In the genomic region with DNA sequence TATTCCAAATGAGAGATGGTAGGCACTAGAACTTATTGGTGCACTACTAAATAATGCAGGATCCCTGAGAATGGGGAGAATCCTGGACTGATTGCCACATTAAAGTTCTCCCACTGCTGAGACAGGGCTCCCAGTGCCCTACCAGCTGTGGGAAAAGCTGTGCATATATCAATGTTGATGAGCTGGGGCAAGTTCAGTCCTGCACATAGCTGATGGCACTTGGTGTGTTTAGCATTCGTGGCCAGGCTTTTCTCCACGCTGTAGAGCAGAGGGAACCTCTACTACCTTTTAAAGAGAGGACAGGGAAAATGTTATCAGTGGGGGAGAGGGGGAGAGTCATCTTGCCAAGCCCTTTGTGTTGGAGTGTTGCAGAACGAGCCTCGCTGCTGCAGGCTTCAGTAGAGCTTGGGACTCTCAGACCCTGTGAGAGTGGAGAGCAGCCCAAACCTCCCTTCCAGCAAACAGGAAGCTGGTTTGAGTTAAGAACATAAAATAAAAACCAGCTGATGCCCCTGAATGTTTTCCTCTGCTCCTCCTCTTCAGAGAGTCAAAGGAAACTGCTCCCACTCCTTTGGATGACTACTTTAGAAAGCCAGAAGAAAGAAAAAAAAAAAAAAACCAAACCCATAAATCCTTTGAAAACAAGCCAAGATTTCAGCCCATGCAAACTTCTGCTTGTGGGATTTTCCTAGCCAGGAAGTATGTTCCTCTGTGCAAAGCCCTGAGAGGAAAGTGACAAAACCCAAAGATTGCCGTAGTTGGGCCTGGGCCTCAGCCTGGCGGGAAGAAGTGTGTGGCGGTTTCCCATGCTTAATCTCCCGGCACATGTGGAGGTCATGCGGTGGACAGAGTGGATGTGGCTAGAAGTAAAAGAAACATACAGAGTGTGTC, we compare ENCODE assay signal across 8 mouse cellular contexts. TPM values are rescaled to one million over a fixed set of nuclear protein-coding genes. Genes with fewer than 3 reads are reported as not detected.
A peak's percentile ranks its signal among the peaks of the same experiment; 100 is the strongest.
DNase-seq lines count a peak whose midpoint lies in the region; ATAC-seq and TF ChIP-seq lines count a peak whose summit lies in the region.

No protein-coding gene starts in this region.

- H3K4me1 ChIP-seq in bone marrow macrophage, adult 2 months (ENCODE audit: control insufficient read depth, insufficient read depth, low read length) = peaks cover 36% of the 10 kb centered on the region
- peaks cover 26% of the 10 kb centered on the region for H3K4me1 ChIP-seq in heart, embryonic 12.5 days (replicated peaks)
- peaks cover 22% of the 10 kb centered on the region for H3K4me1 ChIP-seq in olfactory bulb, adult 2 months (ENCODE audit: control insufficient read depth, insufficient read depth, low read length)

- no peak for TF ChIP-seq CTCF in bone marrow macrophage, adult 2 months (IDR thresholded peaks at IDR 0.05; ENCODE audit: low read depth, low read length)
- TF ChIP-seq CTCF in olfactory bulb, adult 2 months (IDR thresholded peaks at IDR 0.05; ENCODE audit: insufficient read depth, low read depth, low read length) = no peak

- H3K4me2 ChIP-seq in heart, embryonic 12.5 days = no peak overlapping the region

- 0 out of 2 replicates have a peak, but pooled peaks cover 2% of the 10 kb centered on the region for H3K36me3 ChIP-seq in heart, embryonic 12.5 days

- 35% methylated on average over 9 of the region's 9 CpGs for WGBS in heart, embryonic 12.5 days
- 38% methylated on average over 9 of the region's 9 CpGs for WGBS in olfactory bulb, adult 2 months

- peak; percentile 48 for DNase-seq in 416B (ENCODE audit: low read depth)
- peak; percentile 60 for DNase-seq in kidney, postnatal 14 days
- no peak for DNase-seq in cerebellum, postnatal 10 days
- DNase-seq in layer of hippocampus, adult 8-10 months (ENCODE audit: low spot score in 2 of 2) = no peak
- no peak for DNase-seq in layer of hippocampus, postnatal 25 days (ENCODE audit: extremely low spot score in 1 of 2, low spot score in 1 of 2)

- no peak for TF ChIP-seq POLR2A in bone marrow macrophage, adult 2 months (IDR thresholded peaks at IDR 0.05; ENCODE audit: borderline replicate concordance, low read depth, low read length)
- TF ChIP-seq POLR2A in olfactory bulb, adult 2 months (IDR thresholded peaks at IDR 0.05; ENCODE audit: insufficient read depth, low read depth, low read length) = no peak

- no peaks in the 10 kb centered on the region for H3K27me3 ChIP-seq in heart, embryonic 12.5 days (replicated peaks)

- H3K27ac ChIP-seq in bone marrow macrophage, adult 2 months (ENCODE audit: insufficient read depth, low read depth, low read length) = peak overlapping the region; percentile 56
- H3K27ac ChIP-seq in heart, embryonic 12.5 days (ENCODE audit: poor library complexity, severe bottlenecking) = peak overlapping the region; percentile 72
- peak overlapping the region; percentile 29 for H3K27ac ChIP-seq in olfactory bulb, adult 2 months (ENCODE audit: insufficient read depth, low read depth, low read length)

- no peak overlapping the region for H3K4me3 ChIP-seq in bone marrow macrophage, adult 2 months (ENCODE audit: insufficient read depth, low read length)
- no peak overlapping the region for H3K4me3 ChIP-seq in heart, embryonic 12.5 days
- no peak overlapping the region for H3K4me3 ChIP-seq in olfactory bulb, adult 2 months (ENCODE audit: insufficient read depth, low read depth, low read length)

- H3K9me3 ChIP-seq in heart, embryonic 12.5 days (replicated peaks) = no peaks in the 10 kb centered on the region

- peak; percentile 49 for ATAC-seq in heart, embryonic 12.5 days (ENCODE audit: insufficient number of reproducible peaks, low FRiP score)

- H3K9ac ChIP-seq in heart, embryonic 12.5 days = no peak overlapping the region

RNA-seq across cellular contexts. Expression of a gene that starts 23.1 kb away (rescaled TPM):
- polyA plus RNA-seq in bone marrow macrophage, adult 2 months (2012; ENCODE audit: insufficient read depth, insufficient read length, missing spikeins) = 5.4 and 7.5 TPM in 2 replicates
- polyA plus RNA-seq in heart, embryonic 12.5 days (2016; fragmentation: Nextera tagmentation; extraction: Ambion mirVana) = 3.3 and 3.8 TPM in 2 replicates
- polyA plus RNA-seq in olfactory bulb, adult 2 months (2012; ENCODE audit: insufficient read depth, insufficient read length, low replicate concordance, missing spikeins) = not detected in 2 replicates
- 10 to 100 TPM; 38.0 to 56.3 (median 47.2) TPM for total RNA-seq in layer of hippocampus, adult 8-10 months (2022)
- total RNA-seq in layer of hippocampus, postnatal 25 days (2021) = 10 to 100 TPM; 41.3 to 51.0 TPM

RNA-seq across cellular contexts. Expression of a gene that starts 31.6 kb away (rescaled TPM):
- 2.4 and 2.8 TPM in 2 replicates for polyA plus RNA-seq in bone marrow macrophage, adult 2 months (2012; ENCODE audit: insufficient read depth, insufficient read length, missing spikeins)
- polyA plus RNA-seq in heart, embryonic 12.5 days (2016; fragmentation: Nextera tagmentation; extraction: Ambion mirVana) = 13.1 and 13.3 TPM in 2 replicates
- polyA plus RNA-seq in olfactory bulb, adult 2 months (2012; ENCODE audit: insufficient read depth, insufficient read length, low replicate concordance, missing spikeins) = not detected in 2 replicates
- total RNA-seq in layer of hippocampus, adult 8-10 months (2022) = 1 to 10 TPM; 3.6 to 5.7 (median 4.2) TPM
- 1 to 10 TPM; 4.2 to 5.3 TPM for total RNA-seq in layer of hippocampus, postnatal 25 days (2021)

RNA-seq across cellular contexts. Expression of a gene that starts 31.7 kb away (rescaled TPM):
- polyA plus RNA-seq in bone marrow macrophage, adult 2 months (2012; ENCODE audit: insufficient read depth, insufficient read length, missing spikeins) = 0.25 TPM in 1 of 2 replicates, not detected in the other
- 2.3 and 3.2 TPM in 2 replicates for polyA plus RNA-seq in heart, embryonic 12.5 days (2016; fragmentation: Nextera tagmentation; extraction: Ambion mirVana)
- not detected in 2 replicates for polyA plus RNA-seq in olfactory bulb, adult 2 months (2012; ENCODE audit: insufficient read depth, insufficient read length, low replicate concordance, missing spikeins)
- total RNA-seq in layer of hippocampus, adult 8-10 months (2022) = 1 to 10 TPM; 1.9 to 7.8 (median 3.4) TPM
- 1 to 10 TPM; 1.5 to 2.1 TPM for total RNA-seq in layer of hippocampus, postnatal 25 days (2021)

RNA-seq across cellular contexts. Expression of a gene that starts 37.6 kb away (rescaled TPM):
- 1.3 and 1.4 TPM in 2 replicates for polyA plus RNA-seq in bone marrow macrophage, adult 2 months (2012; ENCODE audit: insufficient read depth, insufficient read length, missing spikeins)
- 2.3 and 2.5 TPM in 2 replicates for polyA plus RNA-seq in heart, embryonic 12.5 days (2016; fragmentation: Nextera tagmentation; extraction: Ambion mirVana)
- polyA plus RNA-seq in olfactory bulb, adult 2 months (2012; ENCODE audit: insufficient read depth, insufficient read length, low replicate concordance, missing spikeins) = not detected in 2 replicates
- total RNA-seq in layer of hippocampus, adult 8-10 months (2022) = 1 to 10 TPM; 1.4 to 5.6 (median 3.5) TPM
- 1 to 10 TPM; 3.3 TPM for total RNA-seq in layer of hippocampus, postnatal 25 days (2021)

Comparison
In these comparisons a context has a peak if more than half of its experiments do, and no peak if none do; other contexts are left out.
1. DNase-seq: peak in 416B (single experiment) and kidney, postnatal 14 days (single experiment); none in cerebellum, postnatal 10 days (0 of 2), layer of hippocampus, adult 8-10 months (0 of 2) and layer of hippocampus, postnatal 25 days (0 of 2).
2. Peak in every context shown above with its lines, with median percentiles within 50 percentile points of each other: H3K27ac ChIP-seq.